Mouse (Mus musculus) liver, postnatal 0 days (tissue): Measurements from ENCODE around the gene Dcst2. TPM values are rescaled to one million over a fixed set of nuclear protein-coding genes. Genes with fewer than 3 reads are reported as not detected.

Experiments used
- ATAC-seq: fragments of 200-750 bp; cut with Nextera tagmentation; 2 replicates; pipeline ENCODE4 v1.8.0; 2017; ENCODE audit warnings: mild to moderate bottlenecking, moderate library complexity
- DNase-seq: peaks from one replicate; pipeline ENCODE4 v3.0.0-alpha.2; 2016
- H3K27ac ChIP-seq: fragments of 300-500 bp; sonication (generic); 2 replicates; pipeline ENCODE4 v1.5.1; 2014; ENCODE audit warnings: antibody characterized with exemption, moderate library complexity, mild to moderate bottlenecking, low read depth
- H3K27me3 ChIP-seq: fragments of 300-500 bp; sonication (generic); 2 replicates; pipeline ENCODE4 v1.6.1; 2014; ENCODE audit warnings: low read length, control low read depth, mixed read lengths; ENCODE audit not compliant: insufficient read depth
- H3K36me3 ChIP-seq: fragments of 300-500 bp; sonication (generic); replicated peaks from 2 replicates; pipeline ENCODE4 v1.6.1; 2014; ENCODE audit warnings: mild to moderate bottlenecking, control low read depth, low read length, moderate library complexity, mixed read lengths; ENCODE audit not compliant: insufficient read depth
- H3K4me1 ChIP-seq: fragments of 300-500 bp; sonication (generic); 2 replicates; pipeline ENCODE4 v1.6.1; 2014; ENCODE audit warnings: antibody characterized with exemption, mild to moderate bottlenecking, control low read depth; ENCODE audit not compliant: insufficient read depth
- H3K4me2 ChIP-seq: fragments of 300-500 bp; sonication (generic); 2 replicates; pipeline ENCODE4 v1.6.1; 2014; ENCODE audit warnings: low read depth, mild to moderate bottlenecking, low read length, moderate library complexity, mixed read lengths
- H3K4me3 ChIP-seq: fragments of 300-500 bp; sonication (generic); 2 replicates; pipeline ENCODE4 v1.5.1; 2014; ENCODE audit warnings: low read depth, low read length
- H3K9ac ChIP-seq: fragments of 300-500 bp; sonication (generic); replicated peaks from 2 replicates; pipeline ENCODE4 v1.6.1; 2014; ENCODE audit warnings: mild to moderate bottlenecking, moderate library complexity
- H3K9me3 ChIP-seq: fragments of 300-500 bp; sonication (generic); 2 replicates; pipeline ENCODE4 v1.6.1; 2016; ENCODE audit warnings: mild to moderate bottlenecking, control low read depth, low read length, mixed read lengths
- CTCF ChIP-seq: sonication (generic); IDR thresholded peaks from 2 replicates; pipeline ENCODE4 v1.5.1; 2016; ENCODE audit warnings: antibody characterized with exemption, low read depth
- EP300 ChIP-seq: IDR thresholded peaks from 2 replicates; pipeline ENCODE4 v1.6.1; 2016; ENCODE audit warnings: antibody characterized with exemption, low read depth, mild to moderate bottlenecking
- WGBS: fragments of 180-500 bp; shearing (Covaris S2); extraction: QIAGEN DNeasy Blood & Tissue Kit; methylation state at CpG from one replicate; pipeline ENCODE4 v1.1.7; 2014; ENCODE audit not compliant: insufficient replicate concordance; 5-methylcytosine and 5-hydroxymethylcytosine counted together
- polyA plus RNA-seq: library from polyadenylated mRNA; unstranded; fragments of >200 nt; fragmentation: Nextera tagmentation; extraction: Ambion mirVana; gene quantifications from 2 replicates; pipeline ENCODE4 v1.2.1, GENCODE M21; 2015

Dcst2 gene
- polyA plus RNA-seq, 1 experiment from 2014 or later = 0.05 TPM

- peak overlapping the region; percentile 66 for H3K4me3 ChIP-seq
- H3K27me3 ChIP-seq = peaks cover 8% of the 10 kb centered on the region; the same call in 1 of the 2 replicates
- TF ChIP-seq EP300 (no peak), CTCF (no peak)
- ATAC-seq (no peak), DNase-seq (no peak)
- no peaks in the 10 kb centered on the region for H3K36me3 ChIP-seq
- no peaks in the 10 kb centered on the region for H3K9me3 ChIP-seq
- peaks cover 11% of the 10 kb centered on the region for H3K4me1 ChIP-seq
- WGBS = 1% methylated on average over 20 of the region's 21 CpGs
- peak overlapping the region; percentile 63 for H3K9ac ChIP-seq
- no peak overlapping the region for H3K27ac ChIP-seq
- H3K4me2 ChIP-seq = peak overlapping the region; percentile 86
Observed at GRCm38 (mm10) chr3:89337062-89337720, 24.6 kb upstream of the Dcst2 start.

- peak; percentile 59 for DNase-seq
- peaks cover 8% of the 10 kb centered on the region; the same call in 1 of the 2 replicates for H3K27me3 ChIP-seq
Observed at GRCm38 (mm10) chr3:89337721-89338578, 23.8 kb upstream of the Dcst2 start, which contains the start of gene Efna4. Efna4 (minus strand) TSS chr3:89338028.

GRCm38 (mm10) chr3:89339416-89339815 lies 22.4 kb upstream of the Dcst2 start:
- Histone ChIP-seq H3K4me2 (no peak overlapping the region), H3K9me3 (no peaks in the 10 kb centered on the region), H3K4me3 (no peak overlapping the region), H3K27ac (no peak overlapping the region), H3K9ac (no peak overlapping the region), H3K27me3 (peaks cover 8% of the 10 kb centered on the region; the same call in 1 of the 2 replicates), H3K4me1 (peaks cover 11% of the 10 kb centered on the region), H3K36me3 (no peaks in the 10 kb centered on the region)
- ATAC-seq = peak; percentile 20; the same call in 1 of the 2 replicates
- peak; percentile 82 for DNase-seq
- no peak for TF ChIP-seq EP300
- TF ChIP-seq CTCF = peak; percentile 93
- WGBS = 28% methylated on average over 8 of the region's 8 CpGs

More at GRCm38 (mm10) chr3:89337721-89338578, 23.8 kb upstream of the Dcst2 start, which contains the start of gene Efna4:
- H3K4me1 ChIP-seq = peaks cover 11% of the 10 kb centered on the region
- no peak for TF ChIP-seq CTCF
- no peak for TF ChIP-seq EP300
- ATAC-seq = peak; percentile 73
- H3K9me3 ChIP-seq = no peaks in the 10 kb centered on the region
- H3K4me2 ChIP-seq = peak within 1 kb of the TSS; percentile 86
- H3K9ac ChIP-seq = peak within 1 kb of the TSS; percentile 63
- H3K4me3 ChIP-seq = peak within 1 kb of the TSS; percentile 66
- H3K36me3 ChIP-seq = no peaks in the 10 kb centered on the region
- no peak within 1 kb of the TSS for H3K27ac ChIP-seq
- WGBS = 5% methylated on average over 33 of the region's 44 CpGs

GRCm38 (mm10) chr3:89340465-89340864 lies 21.3 kb upstream of the Dcst2 start:
- Histone ChIP-seq H3K9ac (no peak overlapping the region), H3K4me2 (peak overlapping the region; percentile 56), H3K4me1 (peaks cover 11% of the 10 kb centered on the region), H3K27ac (no peak overlapping the region), H3K4me3 (0 out of 2 replicates have a peak overlapping the region, but pooled peaks have one; percentile 1), H3K9me3 (no peaks in the 10 kb centered on the region), H3K36me3 (no peaks in the 10 kb centered on the region), H3K27me3 (peaks cover 8% of the 10 kb centered on the region; the same call in 1 of the 2 replicates)
- peak; percentile 87 for DNase-seq
- TF ChIP-seq EP300 (no peak), CTCF (peak; percentile 97)
- ATAC-seq = peak; percentile 47; the same call in 1 of the 2 replicates
- WGBS = 12% methylated on average over 11 of the region's 11 CpGs

GRCm38 (mm10) chr3:89341794-89342193 lies 20.0 kb upstream of the Dcst2 start:
- WGBS = 74% methylated on average over 4 of the region's 4 CpGs
- no peak overlapping the region for H3K4me3 ChIP-seq
- H3K9me3 ChIP-seq = no peaks in the 10 kb centered on the region
- no peak for ATAC-seq
- H3K9ac ChIP-seq = no peak overlapping the region
- no peak for TF ChIP-seq CTCF
- no peak for TF ChIP-seq EP300
- peaks cover 11% of the 10 kb centered on the region for H3K4me1 ChIP-seq
- H3K27me3 ChIP-seq = peaks cover 8% of the 10 kb centered on the region; the same call in 1 of the 2 replicates
- H3K4me2 ChIP-seq = no peak overlapping the region
- DNase-seq = no peak
- no peak overlapping the region for H3K27ac ChIP-seq
- H3K36me3 ChIP-seq = no peaks in the 10 kb centered on the region

GRCm38 (mm10) chr3:89343279-89343678 lies 18.5 kb upstream of the Dcst2 start:
- 78% methylated on average over 7 of the region's 7 CpGs for WGBS
- no peak for DNase-seq
- H3K36me3 ChIP-seq = no peaks in the 10 kb centered on the region
- no peak overlapping the region for H3K4me2 ChIP-seq
- H3K4me3 ChIP-seq = no peak overlapping the region
- H3K4me1 ChIP-seq = peaks cover under 1% of the 10 kb centered on the region; the same call in 1 of the 2 replicates
- H3K27me3 ChIP-seq = peaks cover 5% of the 10 kb centered on the region; the same call in 1 of the 2 replicates
- H3K9me3 ChIP-seq = no peaks in the 10 kb centered on the region
- no peak for ATAC-seq
- no peak for TF ChIP-seq CTCF
- TF ChIP-seq EP300 = no peak
- no peak overlapping the region for H3K9ac ChIP-seq
- H3K27ac ChIP-seq = no peak overlapping the region
